Mouse (Mus musculus): Measurements from ENCODE around the gene Hist1h2ad. TPM values are rescaled to one million over a fixed set of nuclear protein-coding genes. Genes with fewer than 3 reads are reported as not detected.
A peak's percentile ranks its signal among the peaks of the same experiment; 100 is the strongest.
"Not testable (repeated sequence)": the region's sequence is repeated elsewhere in the genome, so short reads cannot be mapped to it uniquely, and the experiment has no call there.

Hist1h2ad gene
- polyA plus RNA-seq, 1 experiment from 2014 or later, result 0.76 TPM

- Histone ChIP-seq H3K27ac (peak within 1 kb of the TSS; percentile 95), H3K9ac (ENCODE audit: low read depth, low read length) (peak within 1 kb of the TSS; percentile 55), H3K4me3 (replicated peaks; ENCODE audit: low read depth, low read length) (peak within 1 kb of the TSS; percentile 48), H3K27me3 (ENCODE audit: insufficient read depth, low read length) (no peaks in the 10 kb centered on the region), H3K4me1 (replicated peaks; ENCODE audit: insufficient read depth, low read length) (0 out of 2 replicates have a peak, but pooled peaks cover 7% of the 10 kb centered on the region), H3K4me2 (ENCODE audit: low read length) (peak within 1 kb of the TSS; percentile 64), H3K36me3 (ENCODE audit: insufficient read depth, low read length) (no peaks in the 10 kb centered on the region), H3K9me3 (replicated peaks; ENCODE audit: low read length) (no peaks in the 10 kb centered on the region)
- no peak for TF ChIP-seq CTCF (IDR thresholded peaks at IDR 0.05; ENCODE audit: low read depth)
- under 1% methylated on average over 18 of the region's 18 CpGs for WGBS
- peak; percentile 86 for ATAC-seq (replicated peaks; ENCODE audit: low FRiP score, low read depth)
- DNase-seq (ENCODE audit: low spot score), result peak; percentile 99
Observed at GRCm38 (mm10) chr13:23571022-23571503, 3.1 kb upstream of the Hist1h2ad start, which contains the start of the genes Hist1h2ae and Hist1h2bg. Gene Hist1h2ae (minus strand): TSS chr13:23571220. Gene Hist1h2bg (plus strand): TSS chr13:23571396.

GRCm38 (mm10) chr13:23571504-23572217, 2.5 kb upstream of the Hist1h2ad start:
- Histone ChIP-seq H3K4me2 (ENCODE audit: low read length) (peak overlapping the region; percentile 64), H3K27ac (peak overlapping the region; percentile 95), H3K4me1 (replicated peaks; ENCODE audit: insufficient read depth, low read length) (peaks cover 12% of the 10 kb centered on the region; the same call in 1 of the 2 replicates), H3K4me3 (replicated peaks; ENCODE audit: low read depth, low read length) (peak overlapping the region; percentile 48), H3K9ac (ENCODE audit: low read depth, low read length) (peak overlapping the region; percentile 47)
- not testable (repeated sequence) for H3K9me3 ChIP-seq (replicated peaks; ENCODE audit: low read length); H3K27me3 ChIP-seq (ENCODE audit: insufficient read depth, low read length); H3K36me3 ChIP-seq (ENCODE audit: insufficient read depth, low read length); ATAC-seq (replicated peaks; ENCODE audit: low FRiP score, low read depth)
- WGBS, result 1% methylated on average over 9 of the region's 34 CpGs
- DNase-seq (ENCODE audit: low spot score), result peak; percentile 48

- 19% methylated on average over 2 of the region's 2 CpGs for WGBS
- DNase-seq (ENCODE audit: low spot score) (peak; percentile 58), ATAC-seq (replicated peaks; ENCODE audit: low FRiP score, low read depth) (no peak)
- Histone ChIP-seq H3K27ac (peak overlapping the region; percentile 95), H3K27me3 (ENCODE audit: insufficient read depth, low read length) (no peaks in the 10 kb centered on the region), H3K9ac (ENCODE audit: low read depth, low read length) (peak overlapping the region; percentile 47), H3K4me1 (replicated peaks; ENCODE audit: insufficient read depth, low read length) (peaks cover 13% of the 10 kb centered on the region; the same call in 1 of the 2 replicates), H3K4me3 (replicated peaks; ENCODE audit: low read depth, low read length) (peak overlapping the region; percentile 48), H3K9me3 (replicated peaks; ENCODE audit: low read length) (no peaks in the 10 kb centered on the region), H3K36me3 (ENCODE audit: insufficient read depth, low read length) (no peaks in the 10 kb centered on the region), H3K4me2 (ENCODE audit: low read length) (peak overlapping the region; percentile 64)
- TF ChIP-seq CTCF (IDR thresholded peaks at IDR 0.05; ENCODE audit: low read depth), result no peak
Observed at GRCm38 (mm10) chr13:23572218-23573033, 1.8 kb upstream of the Hist1h2ad start.

GRCm38 (mm10) chr13:23573034-23573897, 915 bp upstream of the Hist1h2ad start:
- not testable (repeated sequence) for H3K27me3 ChIP-seq (ENCODE audit: insufficient read depth, low read length); DNase-seq (ENCODE audit: low spot score); ATAC-seq (replicated peaks; ENCODE audit: low FRiP score, low read depth); H3K9me3 ChIP-seq (replicated peaks; ENCODE audit: low read length); H3K36me3 ChIP-seq (ENCODE audit: insufficient read depth, low read length)
- peak overlapping the region; percentile 47; the same call in 1 of the 2 replicates for H3K9ac ChIP-seq (ENCODE audit: low read depth, low read length)
- WGBS, result 4% methylated on average over 18 of the region's 20 CpGs
- H3K4me2 ChIP-seq (ENCODE audit: low read length), result peak overlapping the region; percentile 64
- H3K27ac ChIP-seq, result peak overlapping the region; percentile 86
- H3K4me3 ChIP-seq (replicated peaks; ENCODE audit: low read depth, low read length), result peak overlapping the region; percentile 48
- H3K4me1 ChIP-seq (replicated peaks; ENCODE audit: insufficient read depth, low read length), result peaks cover 13% of the 10 kb centered on the region; the same call in 1 of the 2 replicates

- not testable (repeated sequence) for H3K27me3 ChIP-seq (ENCODE audit: insufficient read depth, low read length); ATAC-seq (replicated peaks; ENCODE audit: low FRiP score, low read depth); H3K9me3 ChIP-seq (replicated peaks; ENCODE audit: low read length); H3K9ac ChIP-seq (ENCODE audit: low read depth, low read length); H3K36me3 ChIP-seq (ENCODE audit: insufficient read depth, low read length)
- Histone ChIP-seq H3K4me1 (replicated peaks; ENCODE audit: insufficient read depth, low read length) (peaks cover 13% of the 10 kb centered on the region; the same call in 1 of the 2 replicates), H3K27ac (peak overlapping the region; percentile 86), H3K4me3 (replicated peaks; ENCODE audit: low read depth, low read length) (peak overlapping the region; percentile 48; the same call in 1 of the 2 replicates), H3K4me2 (ENCODE audit: low read length) (peak overlapping the region; percentile 59)
- peak; percentile 33 for DNase-seq (ENCODE audit: low spot score)
- WGBS, result under 1% methylated on average over 6 of the region's 39 CpGs
Observed at GRCm38 (mm10) chr13:23574546-23575170, 477 bp downstream of the Hist1h2ad start.
